Mouse (Mus musculus): ENCODE results near the gene Atp8b3.

Gene Atp8b3

DNA sequence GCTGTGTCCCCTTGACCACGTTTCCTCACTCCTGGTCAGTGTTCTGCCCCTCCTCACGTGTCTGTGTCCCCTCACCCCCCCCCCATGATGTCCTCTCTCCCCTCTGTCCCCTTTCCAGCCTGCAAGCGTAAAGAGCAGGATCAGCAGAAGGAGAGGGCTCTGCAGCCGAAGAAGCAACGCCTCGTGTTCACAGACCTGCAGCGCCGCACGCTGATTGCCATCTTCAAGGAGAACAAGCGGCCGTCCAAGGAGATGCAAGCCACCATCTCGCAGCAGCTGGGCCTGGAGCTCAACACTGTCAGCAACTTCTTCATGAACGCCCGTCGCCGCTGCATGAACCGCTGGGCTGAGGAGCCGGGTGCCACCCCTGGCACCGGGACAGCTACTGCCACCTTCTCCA, 25.2 kb downstream of the Atp8b3 start:
- ChIA-PET POLR2A (interaction anchor here in 1 of 4 experiments (0.6 kb wide), 1 partner anchor 123 kb away, joined by 5 read pairs; no protein-coding TSS in a partner anchor), CTCF (interaction anchor here in 3 of 4 experiments (0.6 to 1.3 kb wide), 6 partner anchors 9 to 174 kb away, joined by 3 to 8 read pairs (median 3); no protein-coding TSS in a partner anchor)

DNA sequence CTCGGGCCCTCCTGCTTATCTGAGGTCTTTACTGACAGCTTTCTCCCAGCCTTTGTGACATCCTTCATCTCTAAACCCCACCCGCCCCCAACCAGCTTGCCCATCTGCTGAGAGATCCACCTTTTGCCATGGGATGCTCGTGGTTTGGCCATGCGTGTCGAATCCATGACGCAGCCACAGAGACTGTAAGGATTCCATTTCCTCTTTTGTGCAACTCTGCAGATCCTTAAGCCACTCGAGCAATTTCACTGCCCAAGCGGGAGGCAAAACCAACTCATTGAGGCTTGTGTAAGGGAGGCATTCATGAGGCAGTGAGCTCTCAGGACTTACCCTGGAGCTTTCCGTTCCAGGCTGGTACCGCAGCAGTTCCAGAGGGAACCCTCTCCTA, 28.7 kb downstream of the Atp8b3 start:
- POLR2A ChIA-PET = interaction anchor here in 3 of 4 experiments (0.6 to 1.7 kb wide), 16 partner anchors 14 to 342 kb away, joined by 3 to 12 read pairs (median 4); partner anchors contain the start of genes Rexo1 (in 3 of the 3), 1600002K03Rik (in 1 of the 3), Csnk1g2 (in 1 of the 3) and Mknk2 (in 1 of the 3)
- CTCF ChIA-PET = interaction anchor here (0.6 to 2.5 kb wide), 53 partner anchors 8 to 451 kb away, joined by 3 to 43 read pairs (median 8); partner anchors contain the start of genes Rexo1 (in 2 of the 4), Atp8b3 (in 1 of the 4) and Mbd3 (in 1 of the 4)

DNA sequence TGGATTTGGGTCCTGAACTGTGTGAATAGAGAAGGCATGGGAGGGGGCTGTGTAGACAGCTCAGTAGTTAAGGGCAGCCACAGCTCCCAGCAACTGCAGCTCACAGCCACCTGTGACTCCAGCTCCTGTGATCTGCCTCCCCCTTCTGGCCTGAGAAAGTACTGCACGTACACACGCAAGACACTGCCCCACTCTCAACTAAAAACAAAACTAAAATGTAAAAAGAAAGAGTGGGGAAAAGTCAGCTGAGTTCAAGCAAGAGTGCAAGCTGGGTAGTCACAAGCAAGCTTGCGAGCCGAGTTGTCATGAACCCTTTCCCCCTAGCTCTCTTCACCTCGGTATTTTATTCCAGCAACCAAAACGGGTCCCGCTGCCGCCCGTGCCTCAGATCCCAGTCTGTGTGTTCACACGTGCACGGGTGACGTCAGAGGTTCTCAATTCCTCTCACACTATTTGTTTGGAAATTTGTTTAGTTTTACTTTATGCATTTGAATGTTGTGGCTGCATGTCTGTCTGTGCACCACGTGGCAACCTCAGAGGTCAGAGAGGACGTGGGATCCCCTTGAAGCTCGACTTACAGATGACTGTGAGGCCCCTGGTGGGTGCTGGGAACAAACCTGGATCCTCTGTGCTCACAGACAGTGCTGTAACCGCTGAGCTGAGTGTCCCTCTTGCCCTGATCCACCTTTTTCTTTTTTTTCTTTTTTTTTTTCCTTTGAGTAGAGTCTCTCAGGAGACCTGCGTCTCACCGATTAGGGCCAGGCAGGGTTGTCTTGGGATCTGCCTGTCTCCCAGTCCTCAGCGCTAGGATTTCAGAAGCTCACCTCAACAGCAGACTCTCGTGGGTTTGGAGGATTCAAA, 29.3 kb downstream of the Atp8b3 start:
- ChIA-PET POLR2A (interaction anchor here (0.6 to 1.7 kb wide), 38 partner anchors 9 to 342 kb away, joined by 3 to 12 read pairs (median 3); partner anchors contain the start of genes Rexo1 (in 3 of the 4), 1600002K03Rik (in 1 of the 4), Atp8b3 (in 1 of the 4) and Csnk1g2 (in 1 of the 4)), CTCF (interaction anchor here (0.6 to 2.5 kb wide), 106 partner anchors 8 to 451 kb away, joined by 3 to 43 read pairs (median 5); partner anchors contain the start of genes Atp8b3 (in 3 of the 4), Rexo1 (in 3 of the 4), Csnk1g2 (in 1 of the 4) and Mbd3 (in 1 of the 4))

- ChIA-PET POLR2A (interaction anchor here (0.6 to 5.9 kb wide), 33 partner anchors 11 to 615 kb away, joined by 3 to 31 read pairs (median 4); partner anchors contain the start of genes Atp8b3 (in 1 of the 4), Gadd45b (in 1 of the 4), Mbd3 (in 1 of the 4) and Onecut3 (in 1 of the 4)), CTCF (interaction anchor here (0.5 to 2.8 kb wide), 116 partner anchors 9 to 802 kb away, joined by 3 to 37 read pairs (median 4); partner anchors contain the start of genes Atp8b3 (in 2 of the 4), Mum1 (in 1 of the 4), Onecut3 (in 1 of the 4) and Rexo1 (in 1 of the 4))
Measured at GRCm38 (mm10) chr10:80506222-80506621, 32.7 kb downstream of the Atp8b3 start.

DNA sequence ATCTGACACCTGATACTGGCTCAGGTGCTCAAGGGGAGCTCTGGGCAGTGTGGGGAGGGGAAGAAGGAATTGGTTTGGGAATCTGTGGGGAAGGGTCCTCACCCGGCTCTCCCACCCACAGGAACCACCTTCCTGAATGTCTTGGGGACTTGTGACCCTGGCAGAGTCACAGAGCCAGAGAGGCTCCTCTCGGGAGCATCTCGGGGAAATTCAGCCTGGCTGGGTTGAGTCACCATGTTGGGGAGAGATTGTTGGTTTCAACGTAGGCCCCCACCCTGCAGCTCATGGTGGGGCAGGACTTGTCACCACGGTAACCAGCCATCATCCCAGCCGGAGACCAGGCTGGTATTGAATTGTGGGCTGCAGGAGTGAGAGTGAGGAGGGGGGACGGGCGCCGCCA, 34.2 kb downstream of the Atp8b3 start:
- CTCF ChIA-PET = interaction anchor here (0.6 to 2.8 kb wide), 15 partner anchors 14 to 874 kb away, joined by 3 to 37 read pairs (median 16); partner anchors contain the start of gene Atp8b3 (in 1 of the 4)
- POLR2A ChIA-PET = interaction anchor here in 3 of 4 experiments (0.6 to 5.9 kb wide), 5 partner anchors 8 to 337 kb away, joined by 3 to 31 read pairs (median 6); partner anchors contain the start of gene Onecut3 (in 1 of the 3)

- POLR2A ChIA-PET = interaction anchor here (0.6 to 5.9 kb wide), 10 partner anchors 11 to 217 kb away, joined by 3 to 31 read pairs (median 4); no protein-coding TSS in a partner anchor
- CTCF ChIA-PET = interaction anchor here (0.9 to 2.7 kb wide), 9 partner anchors 12 to 128 kb away, joined by 3 to 10 read pairs (median 4); no protein-coding TSS in a partner anchor
Measured at GRCm38 (mm10) chr10:80503599-80504220, 35.2 kb downstream of the Atp8b3 start.

DNA sequence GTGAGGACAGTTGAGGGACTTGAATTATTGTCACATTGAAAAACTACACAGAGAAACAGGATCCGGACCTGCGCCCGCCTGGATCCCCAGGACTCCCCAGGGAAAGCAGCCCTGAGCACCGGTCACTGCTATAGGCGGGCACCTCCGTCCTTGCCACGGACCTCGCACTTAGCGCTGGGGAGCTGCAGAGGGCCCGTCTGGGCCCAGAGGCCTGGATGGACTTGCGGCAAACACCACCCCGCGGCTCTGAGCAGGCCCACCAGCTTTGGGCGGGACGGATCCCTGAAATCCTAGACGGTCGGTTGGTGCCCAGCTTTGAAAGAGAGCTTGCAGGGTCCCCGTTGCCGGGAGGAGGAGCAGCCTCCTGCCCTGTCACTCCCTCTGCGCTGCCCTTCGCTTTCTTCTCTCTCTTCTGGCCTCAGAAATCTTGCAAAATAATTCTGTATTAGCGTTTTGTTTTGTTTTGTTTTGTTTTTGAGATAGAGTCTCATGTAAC, 36.1 kb downstream of the Atp8b3 start:
- POLR2A ChIA-PET = interaction anchor here (0.6 to 5.9 kb wide), 14 partner anchors 11 to 173 kb away, joined by 3 to 31 read pairs (median 4); partner anchors contain the start of genes Mbd3 (in 1 of the 4) and Rexo1 (in 1 of the 4)
- CTCF ChIA-PET = interaction anchor here (0.6 to 2.7 kb wide), 11 partner anchors 16 to 526 kb away, joined by 3 to 10 read pairs (median 4); no protein-coding TSS in a partner anchor

GRCm38 (mm10) chr10:80502291-80502690, 36.6 kb downstream of the Atp8b3 start:
- CTCF ChIA-PET = interaction anchor here (0.6 to 2.7 kb wide), 9 partner anchors 15 to 60 kb away, joined by 3 to 10 read pairs (median 4); no protein-coding TSS in a partner anchor
- POLR2A ChIA-PET = interaction anchor here (0.7 to 5.9 kb wide), 11 partner anchors 12 to 174 kb away, joined by 3 to 31 read pairs (median 4); partner anchors contain the start of genes Adat3 (in 1 of the 4), Mbd3 (in 1 of the 4) and Scamp4 (in 1 of the 4)

DNA sequence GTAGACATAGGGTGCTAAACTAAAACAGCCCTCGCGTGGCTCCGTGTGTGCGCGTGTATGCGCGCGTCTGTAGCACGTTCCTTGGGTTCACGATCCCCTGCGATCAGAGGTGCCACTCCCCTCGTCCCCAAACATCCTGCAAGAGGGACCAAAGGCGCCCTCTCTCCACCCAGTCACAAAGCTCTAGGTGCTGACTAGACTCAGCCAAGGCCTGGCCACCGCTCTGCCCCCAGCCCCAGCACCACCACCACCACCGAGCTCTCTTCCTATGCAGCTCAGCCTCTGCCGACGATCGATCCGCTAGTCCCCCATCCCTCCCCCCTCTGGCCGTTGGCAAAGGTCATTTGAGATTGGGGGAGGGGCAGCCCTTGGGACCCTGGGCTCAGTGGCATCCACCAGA, 42.5 kb downstream of the Atp8b3 start:
- ChIA-PET CTCF (interaction anchor here (0.5 to 2.5 kb wide), 14 partner anchors 9 to 321 kb away, joined by 3 to 18 read pairs (median 6); partner anchors contain the start of gene Atp8b3 (in 1 of the 4)), POLR2A (interaction anchor here in 3 of 4 experiments (0.6 to 1.5 kb wide), 8 partner anchors 8 to 180 kb away, joined by 3 to 7 read pairs (median 4); partner anchors contain the start of genes Mbd3 (in 1 of the 3) and Rexo1 (in 1 of the 3))

GRCm38 (mm10) chr10:80495901-80496300, 43.0 kb downstream of the Atp8b3 start:
- CTCF ChIA-PET = interaction anchor here (0.5 to 2.5 kb wide), 12 partner anchors 9 to 321 kb away, joined by 3 to 12 read pairs (median 4); partner anchors contain the start of gene Atp8b3 (in 1 of the 4)
- POLR2A ChIA-PET = interaction anchor here in 2 of 4 experiments (0.7 to 1.5 kb wide), 11 partner anchors 8 to 181 kb away, joined by 3 to 6 read pairs (median 4); partner anchors contain the start of genes Mbd3 (in 1 of the 2) and Rexo1 (in 1 of the 2)

GRCm38 (mm10) chr10:80494732-80495131, 44.2 kb downstream of the Atp8b3 start, which contains the start of gene Onecut3:
Gene Onecut3, plus strand, starts transcription at chr10:80494835.
- ChIA-PET POLR2A (interaction anchor here in 2 of 4 experiments (0.9 to 1.4 kb wide), 5 partner anchors 9 to 182 kb away, joined by 3 to 6 read pairs (median 3); partner anchors contain the start of gene Rexo1 (in 1 of the 2)), CTCF (interaction anchor here in 3 of 4 experiments (0.6 to 2.5 kb wide), 4 partner anchors 12 to 29 kb away, joined by 3 to 12 read pairs (median 4); no protein-coding TSS in a partner anchor)

DNA sequence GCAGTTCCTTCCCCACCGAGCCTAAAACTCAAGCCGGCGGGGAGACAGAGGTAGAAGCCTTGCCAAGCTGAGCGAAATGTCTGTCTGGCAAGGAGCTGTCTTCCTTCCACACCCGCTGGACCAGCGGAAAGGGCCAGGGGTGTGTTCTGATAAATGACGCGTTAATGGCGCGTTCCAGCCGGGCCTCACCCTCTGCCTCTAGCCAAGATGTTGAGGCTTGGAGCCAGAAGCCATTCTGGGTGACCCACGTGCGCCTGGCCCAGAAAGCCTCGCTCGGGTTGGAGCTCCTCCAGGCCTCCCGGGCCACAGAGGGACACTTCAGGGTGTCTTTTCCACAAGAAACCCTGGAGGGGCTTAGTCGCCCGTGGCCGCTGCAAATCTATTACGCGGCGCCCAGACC, 48.9 kb downstream of the Atp8b3 start:
- CTCF ChIA-PET = interaction anchor here in 3 of 4 experiments (0.5 to 3.7 kb wide), 5 partner anchors 16 to 102 kb away, joined by 3 to 23 read pairs (median 4); no protein-coding TSS in a partner anchor

DNA sequence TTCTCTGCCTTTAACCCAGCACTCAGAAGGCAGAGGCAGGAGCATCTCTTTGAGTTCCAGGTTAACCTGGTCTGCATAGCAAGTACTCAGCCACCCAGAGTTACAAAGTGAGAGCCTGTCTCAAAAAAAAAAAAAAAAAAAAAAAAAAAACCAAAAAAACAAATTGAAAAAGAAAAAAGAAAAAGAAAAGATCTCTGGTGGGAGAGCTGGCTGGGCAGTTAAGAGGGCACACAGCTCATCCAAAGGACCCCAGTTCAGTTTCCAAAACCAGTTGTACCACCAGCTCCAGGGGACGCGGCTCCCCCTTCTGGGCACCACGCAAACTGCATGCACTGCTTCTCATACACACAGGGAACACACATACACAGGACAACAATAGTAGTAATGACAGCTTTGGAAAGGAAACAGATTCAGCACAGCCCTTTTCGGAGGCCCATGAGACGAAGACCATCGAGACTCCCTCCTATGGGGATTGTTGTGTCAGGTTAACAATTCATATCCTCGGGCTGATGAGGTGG, 52.0 kb downstream of the Atp8b3 start:
- ChIA-PET POLR2A (interaction anchor here in 3 of 4 experiments (0.5 to 3.9 kb wide), 24 partner anchors 10 to 434 kb away, joined by 3 to 31 read pairs (median 4); partner anchors contain the start of genes Izumo4 (in 1 of the 3), Mbd3 (in 1 of the 3), Rexo1 (in 1 of the 3) and Rps15 (in 1 of the 3)), CTCF (interaction anchor here (0.6 to 3.9 kb wide), 64 partner anchors 9 to 588 kb away, joined by 3 to 45 read pairs (median 4); partner anchors contain the start of genes Atp8b3 (in 2 of the 4), Mbd3 (in 1 of the 4) and Rexo1 (in 1 of the 4))

More for the DNA sequence above, 48.9 kb downstream of the Atp8b3 start:
- POLR2A ChIA-PET = interaction anchor here in 3 of 4 experiments (0.7 to 5.1 kb wide), 10 partner anchors 13 to 299 kb away, joined by 3 to 28 read pairs (median 5); no protein-coding TSS in a partner anchor

DNA sequence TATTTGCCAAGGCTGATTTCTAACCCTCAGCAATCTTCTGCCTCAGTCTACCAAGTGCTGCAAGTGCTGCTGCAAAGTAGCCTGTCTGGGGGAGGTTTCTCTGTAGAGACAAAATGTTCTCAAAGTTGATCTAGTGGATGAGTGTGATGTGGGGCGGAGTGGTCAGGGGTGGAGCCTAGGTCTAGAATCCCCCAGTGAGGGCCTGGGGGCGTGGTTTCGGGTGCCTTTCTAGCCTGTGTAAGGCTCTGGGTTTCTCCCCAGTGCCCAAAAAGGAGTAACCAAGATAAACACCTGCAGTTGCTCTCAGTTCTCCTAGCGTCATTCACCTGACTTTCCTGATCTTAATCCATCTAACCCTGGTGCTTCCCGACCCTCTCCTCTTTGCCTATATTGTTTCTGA, 57.9 kb downstream of the Atp8b3 start:
- POLR2A ChIA-PET = interaction anchor here (0.6 to 1.1 kb wide), 4 partner anchors 16 to 941 kb away, joined by 3 to 4 read pairs (median 4); no protein-coding TSS in a partner anchor
- CTCF ChIA-PET = interaction anchor here in 2 of 4 experiments (0.6 to 0.7 kb wide), 2 partner anchors 401 to 692 kb away, joined by 5 to 6 read pairs; no protein-coding TSS in a partner anchor

- ChIA-PET CTCF (interaction anchor here in 1 of 4 experiments (1.6 kb wide), 1 partner anchor 138 kb away, joined by 4 read pairs; no protein-coding TSS in a partner anchor), POLR2A (no interaction called here)
Measured at GRCm38 (mm10) chr10:80478531-80478930, 60.4 kb downstream of the Atp8b3 start.

Data from embryonic stem cell, embryonic (primary cell).